Mouse (Mus musculus) kidney, postnatal 0 days (tissue): ENCODE measurements around the gene Fuz. TPM values are rescaled to one million over a fixed set of nuclear protein-coding genes. Genes with fewer than 3 reads are reported as not detected.
"Not testable (repeated sequence)": the region's sequence is repeated elsewhere in the genome, so short reads cannot be mapped to it uniquely, and the experiment has no call there.

ENCODE experiments used
- ATAC-seq: fragments of 200-750 bp; cut with Nextera tagmentation; replicated peaks from 2 replicates; pipeline ENCODE4 v1.8.0; 2017; ENCODE audit warnings: low read depth, moderate number of reproducible peaks, moderate TSS enrichment, moderate library complexity; ENCODE audit not compliant: low FRiP score
- DNase-seq: peaks from one replicate; pipeline ENCODE4 v3.0.0-alpha.2; 2016; ENCODE audit warnings: low spot score
- H3K27ac ChIP-seq: fragments of 300-500 bp; sonication (generic); 2 replicates; pipeline ENCODE4 v1.5.1; 2014; ENCODE audit warnings: mild to moderate bottlenecking
- H3K27me3 ChIP-seq: fragments of 300-500 bp; sonication (generic); 2 replicates; pipeline ENCODE4 v1.6.1; 2014; ENCODE audit warnings: low read length, mixed read lengths; ENCODE audit not compliant: insufficient read depth
- H3K36me3 ChIP-seq: fragments of 300-500 bp; sonication (generic); 2 replicates; pipeline ENCODE4 v1.6.1; 2014; ENCODE audit warnings: low read length, mixed read lengths; ENCODE audit not compliant: insufficient read depth
- H3K4me1 ChIP-seq: fragments of 300-500 bp; sonication (generic); replicated peaks from 2 replicates; pipeline ENCODE4 v1.6.1; 2014; ENCODE audit warnings: antibody characterized with exemption, low read length, mixed read lengths; ENCODE audit not compliant: insufficient read depth
- H3K4me2 ChIP-seq: fragments of 300-500 bp; sonication (generic); 2 replicates; pipeline ENCODE4 v1.6.1; 2014; ENCODE audit warnings: mild to moderate bottlenecking, low read length, moderate library complexity, mixed read lengths
- H3K4me3 ChIP-seq: fragments of 300-500 bp; sonication (generic); replicated peaks from 2 replicates; pipeline ENCODE4 v1.5.1; 2014; ENCODE audit warnings: low read depth, low read length
- H3K9ac ChIP-seq: fragments of 300-500 bp; sonication (generic); 2 replicates; pipeline ENCODE4 v1.6.1; 2014; ENCODE audit warnings: low read depth, low read length
- H3K9me3 ChIP-seq: fragments of 300-500 bp; sonication (generic); replicated peaks from 2 replicates; pipeline ENCODE4 v1.6.1; 2016; ENCODE audit warnings: low read length, inconsistent platforms, mixed read lengths
- CTCF ChIP-seq: IDR thresholded peaks from 2 replicates; pipeline ENCODE4 v1.5.1; 2016; ENCODE audit warnings: antibody characterized with exemption, low read depth, mild to moderate bottlenecking, moderate library complexity
- WGBS: fragments of 180-500 bp; shearing (Covaris S2); extraction: QIAGEN DNeasy Blood & Tissue Kit; methylation state at CpG from one replicate; pipeline ENCODE4 v1.1.7; 2014; 5-methylcytosine and 5-hydroxymethylcytosine counted together
- polyA plus RNA-seq: library from polyadenylated mRNA; unstranded; fragments of >200 nt; fragmentation: Nextera tagmentation; extraction: Ambion mirVana; gene quantifications from 2 replicates; pipeline ENCODE4 v1.2.1, GENCODE M21; 2015

Fuz gene
- polyA plus RNA-seq, 1 experiment from 2014 or later = 21.1 TPM

DNA sequence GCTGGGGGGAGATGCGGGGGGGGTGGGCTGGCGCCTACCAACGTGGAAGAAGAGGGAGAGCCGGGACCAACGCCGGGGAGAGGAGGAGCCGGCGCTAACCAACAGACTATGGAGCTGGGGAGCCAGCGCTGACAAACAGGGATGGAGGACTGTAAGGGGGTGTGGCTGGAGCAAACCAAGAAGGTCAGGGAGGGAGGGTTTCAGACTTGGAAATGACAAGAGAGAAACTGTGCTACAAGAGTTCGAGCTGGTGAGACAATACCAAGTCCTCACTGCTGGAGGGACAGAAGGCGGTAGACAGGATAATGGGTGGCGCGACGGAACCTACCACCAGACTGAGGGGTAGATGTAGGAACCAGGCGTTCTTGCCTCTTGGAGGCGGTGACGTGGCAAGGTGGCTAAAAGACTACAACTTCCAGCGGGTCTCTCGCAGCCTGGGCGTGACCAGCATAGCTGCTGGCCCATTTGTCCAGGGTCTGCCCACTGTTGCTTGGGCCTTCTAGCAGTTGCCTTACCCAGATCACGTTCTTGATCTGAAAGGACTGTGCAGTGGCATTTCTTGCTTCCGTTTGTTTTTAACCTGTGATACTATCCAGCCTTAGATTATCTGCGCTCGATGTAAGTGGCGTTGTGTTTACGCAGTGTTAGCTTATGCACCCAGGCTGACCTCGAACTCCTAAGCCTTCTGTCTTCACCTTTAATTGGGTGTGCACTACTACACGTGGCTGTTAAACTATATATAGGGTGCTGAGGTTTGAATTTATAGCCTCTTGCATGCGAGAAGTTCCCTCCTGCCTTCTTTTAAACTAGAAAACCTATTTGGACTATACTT is 26.0 kb upstream of the Fuz start, which contains the start of gene Ptov1:
Gene Ptov1, minus strand, starts transcription at position 92 of the 832 bp plus-strand sequence.
- Histone ChIP-seq H3K4me1 (peaks cover 33% of the 10 kb centered on the region), H3K9me3 (no peaks in the 10 kb centered on the region), H3K36me3 (peaks cover 11% of the 10 kb centered on the region; the same call in 1 of the 2 replicates), H3K27ac (peak within 1 kb of the TSS; percentile 100), H3K9ac (peak within 1 kb of the TSS; percentile 100), H3K4me2 (peak within 1 kb of the TSS; percentile 55), H3K4me3 (peak within 1 kb of the TSS; percentile 96), H3K27me3 (no peaks in the 10 kb centered on the region)
- TF ChIP-seq CTCF = no peak; the same call in 1 of the 2 replicates
- DNase-seq = peak; percentile 100
- peak; percentile 91 for ATAC-seq
- 4% methylated on average over 29 of the region's 29 CpGs for WGBS

DNA sequence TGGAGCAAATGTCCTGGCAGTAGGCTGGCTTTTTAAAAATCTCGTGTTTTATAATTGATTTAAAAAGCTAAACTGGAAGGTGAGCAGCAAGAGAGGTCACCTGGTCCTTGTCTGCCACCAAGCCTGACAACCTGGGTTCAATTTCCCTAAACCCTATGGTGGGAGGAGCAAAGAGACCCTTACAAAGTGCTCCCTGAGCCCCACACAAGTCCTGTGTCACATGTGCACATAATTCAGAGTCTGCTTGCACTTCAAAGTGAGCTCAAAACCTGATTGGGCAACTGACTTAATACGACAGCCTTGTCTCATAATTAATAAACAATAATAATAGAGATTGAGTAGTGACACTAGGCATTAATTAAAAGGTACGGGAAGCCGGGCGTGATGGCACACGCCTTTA is 25.3 kb upstream of the Fuz start:
- H3K9me3 ChIP-seq = no peaks in the 10 kb centered on the region
- H3K27ac ChIP-seq = peak overlapping the region; percentile 100
- peak overlapping the region; percentile 55 for H3K4me2 ChIP-seq
- no peak for TF ChIP-seq CTCF
- H3K4me3 ChIP-seq = peak overlapping the region; percentile 96; the same call in 1 of the 2 replicates
- H3K4me1 ChIP-seq = peaks cover 30% of the 10 kb centered on the region
- DNase-seq = no peak
- ATAC-seq = no peak
- WGBS = 76% methylated on average over 6 of the region's 6 CpGs
- H3K27me3 ChIP-seq = no peaks in the 10 kb centered on the region
- 0 out of 2 replicates have a peak overlapping the region, but pooled peaks have one; percentile 15 for H3K9ac ChIP-seq
- peaks cover 4% of the 10 kb centered on the region; the same call in 1 of the 2 replicates for H3K36me3 ChIP-seq

DNA sequence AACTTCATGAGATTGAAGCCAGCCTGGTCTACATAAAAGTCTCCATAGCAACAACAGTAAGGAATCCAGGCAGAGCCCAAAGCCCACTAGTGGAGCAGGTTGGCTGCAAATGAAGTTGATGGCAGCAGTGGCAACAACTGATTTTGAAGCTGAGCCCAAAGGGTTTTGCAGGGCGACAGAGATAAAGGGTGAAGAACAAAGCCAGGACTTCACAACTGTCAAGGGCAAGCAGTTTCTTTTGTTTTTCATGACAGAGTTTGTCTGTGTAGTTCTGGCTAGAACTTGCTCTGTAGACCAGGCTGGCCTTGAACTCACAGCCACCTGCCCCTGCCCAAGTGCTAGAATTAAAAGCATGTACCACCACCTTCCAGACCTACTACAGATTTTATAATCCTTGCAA is 24.7 kb upstream of the Fuz start:
- DNase-seq = no peak
- Histone ChIP-seq H3K4me3 (no peak overlapping the region), H3K4me1 (peaks cover 24% of the 10 kb centered on the region), H3K27me3 (no peaks in the 10 kb centered on the region), H3K9ac (no peak overlapping the region), H3K36me3 (no peaks in the 10 kb centered on the region; the same call in 1 of the 2 replicates), H3K27ac (no peak overlapping the region), H3K9me3 (no peaks in the 10 kb centered on the region), H3K4me2 (no peak overlapping the region)
- ATAC-seq = no peak
- TF ChIP-seq CTCF = no peak
- WGBS = 79% methylated on average over 1 of the region's 1 CpGs

DNA sequence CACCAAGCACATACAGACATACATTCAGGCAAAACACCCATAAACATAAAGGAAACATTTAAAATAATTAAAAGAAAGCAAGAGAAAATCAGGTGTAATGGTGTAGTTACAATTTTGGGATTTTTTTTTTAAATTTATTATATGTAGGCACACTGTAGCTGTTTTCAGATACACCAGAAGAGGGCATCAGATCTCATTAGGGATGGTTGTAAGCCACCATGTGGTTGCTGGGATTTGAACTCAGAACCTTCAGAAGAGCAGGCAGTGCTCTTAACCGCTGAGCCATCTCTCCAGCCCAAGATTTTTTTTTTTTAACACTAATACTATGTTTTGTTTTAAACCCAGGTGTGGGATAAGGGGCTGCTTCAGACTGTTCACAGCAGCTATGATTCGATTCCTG is 24.1 kb upstream of the Fuz start:
- H3K4me2 ChIP-seq, DNase-seq, H3K9me3 ChIP-seq, H3K4me3 ChIP-seq, H3K27ac ChIP-seq, ATAC-seq, H3K9ac ChIP-seq, H3K27me3 ChIP-seq, H3K36me3 ChIP-seq: not testable (repeated sequence)
- WGBS = 87% methylated on average over 2 of the region's 2 CpGs
- H3K4me1 ChIP-seq = peaks cover 18% of the 10 kb centered on the region
- peak; percentile 41; the same call in 1 of the 2 replicates for TF ChIP-seq CTCF

DNA sequence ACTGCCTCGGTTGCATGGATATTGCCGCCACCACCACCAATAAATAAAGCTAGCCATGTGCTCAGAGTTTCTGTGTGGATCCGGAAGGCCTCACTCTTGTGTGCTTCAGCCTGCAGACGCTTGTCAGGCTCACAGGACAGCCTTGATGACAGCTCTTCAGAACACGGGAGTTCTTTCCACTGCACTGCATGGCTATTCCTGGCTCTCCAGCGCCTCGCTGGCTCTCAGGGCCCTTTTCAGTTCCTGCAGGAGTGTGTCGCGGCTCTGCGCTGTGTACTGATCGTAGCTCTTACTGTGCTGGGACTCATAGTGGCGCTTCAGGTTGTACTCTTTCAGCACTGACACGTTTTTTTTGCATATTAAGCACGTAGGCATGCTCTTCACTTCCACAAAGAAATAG is 18.0 kb upstream of the Fuz start:
- TF ChIP-seq CTCF = no peak
- no peak overlapping the region for H3K4me2 ChIP-seq
- no peak overlapping the region for H3K9ac ChIP-seq
- no peaks in the 10 kb centered on the region for H3K4me1 ChIP-seq
- 85% methylated on average over 14 of the region's 14 CpGs for WGBS
- H3K4me3 ChIP-seq = no peak overlapping the region
- H3K36me3 ChIP-seq = peaks cover 50% of the 10 kb centered on the region
- no peak overlapping the region for H3K27ac ChIP-seq
- H3K27me3 ChIP-seq = no peaks in the 10 kb centered on the region
- H3K9me3 ChIP-seq = no peaks in the 10 kb centered on the region
- ATAC-seq (no peak), DNase-seq (no peak)

DNA sequence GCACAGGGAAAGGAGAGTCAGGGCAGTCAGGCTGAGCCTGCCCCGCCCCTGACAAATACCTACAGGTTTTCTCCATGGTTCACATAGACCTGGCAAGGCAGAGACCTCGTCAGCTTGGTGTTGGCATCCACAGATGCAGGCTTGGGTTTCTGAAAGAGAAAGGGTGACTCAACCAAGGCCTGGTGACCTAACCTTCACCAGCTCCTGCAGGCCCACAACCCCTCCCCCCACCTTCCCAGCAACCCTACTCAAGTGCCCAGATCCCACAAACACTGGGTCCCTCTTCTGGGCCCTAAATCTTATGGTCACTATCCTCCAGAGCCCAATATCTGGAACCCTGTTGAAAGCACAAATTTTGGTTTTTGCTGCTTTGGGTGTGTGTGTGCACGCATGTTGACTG is 12.8 kb upstream of the Fuz start:
- 95% methylated on average over 3 of the region's 3 CpGs for WGBS
- no peak overlapping the region for H3K4me3 ChIP-seq
- no peak overlapping the region for H3K27ac ChIP-seq
- ATAC-seq = no peak
- no peaks in the 10 kb centered on the region for H3K4me1 ChIP-seq
- no peak overlapping the region for H3K9ac ChIP-seq
- no peak for TF ChIP-seq CTCF
- no peaks in the 10 kb centered on the region for H3K27me3 ChIP-seq
- H3K4me2 ChIP-seq = no peak overlapping the region
- H3K36me3 ChIP-seq = peaks cover 68% of the 10 kb centered on the region
- no peaks in the 10 kb centered on the region for H3K9me3 ChIP-seq
- DNase-seq = no peak
